Mouse (Mus musculus): ENCODE results near the gene Ccdc136.

The Ccdc136 gene

GRCm38 (mm10) chr6:29439251-29439650 lies 43.1 kb downstream of the Ccdc136 start:
- DNase-seq (ENCODE audit: low spot score): no peak

- no peak for DNase-seq (ENCODE audit: low spot score)
Measured at GRCm38 (mm10) chr6:29439789-29440188, 43.7 kb downstream of the Ccdc136 start.

GRCm38 (mm10) chr6:29444773-29445172 lies 48.7 kb downstream of the Ccdc136 start:
- no peak for DNase-seq (ENCODE audit: low spot score)

- DNase-seq (ENCODE audit: low spot score): no peak
Measured at GRCm38 (mm10) chr6:29445354-29445753, 49.2 kb downstream of the Ccdc136 start.

- DNase-seq (ENCODE audit: low spot score): no peak
Measured at GRCm38 (mm10) chr6:29449858-29450257, 53.7 kb downstream of the Ccdc136 start.

- no peak for DNase-seq (ENCODE audit: low spot score)
Measured at GRCm38 (mm10) chr6:29450667-29451066, 54.6 kb downstream of the Ccdc136 start.

- DNase-seq (ENCODE audit: low spot score): no peak
Measured at GRCm38 (mm10) chr6:29461502-29461901, 65.4 kb downstream of the Ccdc136 start.

GRCm38 (mm10) chr6:29463388-29463787 lies 67.3 kb downstream of the Ccdc136 start:
- DNase-seq (ENCODE audit: low spot score): no peak

GRCm38 (mm10) chr6:29467583-29468354 lies 71.7 kb downstream of the Ccdc136 start, which contains the start of gene Atp6v1f:
Atp6v1f (plus strand) TSS chr6:29467718.
- peak; percentile 74 for DNase-seq (ENCODE audit: low spot score)

GRCm38 (mm10) chr6:29468851-29469250 lies 72.7 kb downstream of the Ccdc136 start:
- DNase-seq (ENCODE audit: low spot score): no peak

GRCm38 (mm10) chr6:29471137-29471536 lies 75.0 kb downstream of the Ccdc136 start, which contains the start of gene Atp6v1fnb:
Atp6v1fnb (plus strand) TSS chr6:29471437.
- no peak for DNase-seq (ENCODE audit: low spot score)

- DNase-seq (ENCODE audit: low spot score): no peak
Measured at GRCm38 (mm10) chr6:29473941-29474691, 78.0 kb downstream of the Ccdc136 start.

GRCm38 (mm10) chr6:29474736-29475135 lies 78.6 kb downstream of the Ccdc136 start:
- no peak for DNase-seq (ENCODE audit: low spot score)

Measured in urinary bladder, postnatal 10 days (tissue).